Mouse (Mus musculus) liver, embryonic 12.5 days (tissue): ENCODE data around the gene BC004004. TPM values are rescaled to one million over a fixed set of nuclear protein-coding genes. Genes with fewer than 3 reads are reported as not detected.
"Not testable (repeated sequence)": the region's sequence is repeated elsewhere in the genome, so short reads cannot be mapped to it uniquely, and the experiment has no call there.

ENCODE experiments used
- ATAC-seq: fragments of 200-750 bp; cut with Nextera tagmentation; 2 replicates; pipeline ENCODE4 v1.8.0; 2017; ENCODE audit warnings: moderate number of reproducible peaks, mild to moderate bottlenecking, moderate library complexity
- H3K27ac ChIP-seq: fragments of 300-500 bp; sonication (generic); 2 replicates; pipeline ENCODE4 v1.5.1; 2016; ENCODE audit warnings: mild to moderate bottlenecking
- H3K27me3 ChIP-seq: fragments of 300-500 bp; sonication (generic); replicated peaks from 2 replicates; pipeline ENCODE4 v1.6.1; 2016; ENCODE audit warnings: mild to moderate bottlenecking, moderate library complexity
- H3K36me3 ChIP-seq: fragments of 300-500 bp; sonication (generic); 2 replicates; pipeline ENCODE4 v1.6.1; 2016; ENCODE audit warnings: mild to moderate bottlenecking, moderate library complexity
- H3K4me1 ChIP-seq: fragments of 300-500 bp; sonication (generic); 2 replicates; pipeline ENCODE4 v1.6.1; 2016
- H3K4me2 ChIP-seq: fragments of 300-500 bp; sonication (generic); 2 replicates; pipeline ENCODE4 v1.6.1; 2016; ENCODE audit warnings: mild to moderate bottlenecking, moderate library complexity
- H3K4me3 ChIP-seq: fragments of 300-500 bp; sonication (generic); 2 replicates; pipeline ENCODE4 v1.5.1; 2016; ENCODE audit warnings: mild to moderate bottlenecking, moderate library complexity
- H3K9ac ChIP-seq: fragments of 300-500 bp; sonication (generic); 2 replicates; pipeline ENCODE4 v1.6.1; 2016; ENCODE audit warnings: mild to moderate bottlenecking, moderate library complexity
- H3K9me3 ChIP-seq: fragments of 300-500 bp; sonication (generic); replicated peaks from 2 replicates; pipeline ENCODE4 v1.6.1; 2016; ENCODE audit warnings: mild to moderate bottlenecking, moderate library complexity
- WGBS: fragments of 180-500 bp; shearing (Covaris S2); methylation state at CpG from one replicate; pipeline ENCODE4 v1.1.7; 2016; ENCODE audit not compliant: insufficient replicate concordance; 5-methylcytosine and 5-hydroxymethylcytosine counted together
- polyA plus RNA-seq: library from polyadenylated mRNA; unstranded; fragments of >200 nt; fragmentation: Nextera tagmentation; extraction: Ambion mirVana; gene quantifications from 2 replicates; pipeline ENCODE4 v1.2.1, GENCODE M21; 2016

Gene BC004004
- polyA plus RNA-seq, 1 experiment from 2014 or later: 51.5 TPM

DNA sequence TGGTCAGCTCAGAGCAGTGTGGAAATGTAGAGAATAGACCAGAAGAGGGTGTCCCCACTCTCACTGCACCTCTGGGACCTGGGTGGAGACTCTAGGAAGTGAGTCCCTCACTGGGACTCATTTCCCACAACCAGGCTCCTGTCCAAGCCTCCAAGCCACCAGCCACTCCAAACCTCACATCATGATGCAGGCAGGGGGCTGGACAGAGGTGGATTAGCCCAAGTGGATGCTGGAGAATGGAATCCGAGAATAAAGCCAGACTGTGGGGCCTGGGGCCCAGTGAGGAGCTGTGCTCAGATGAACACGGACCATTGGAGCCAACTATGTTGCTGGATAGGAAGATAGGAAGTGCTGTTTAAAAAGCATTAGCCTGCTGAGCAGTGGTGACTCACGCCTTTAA lies 48.3 kb downstream of the BC004004 start:
- Histone ChIP-seq H3K27me3 (peaks cover 41% of the 10 kb centered on the region), H3K36me3 (no peaks in the 10 kb centered on the region), H3K4me3 (no peak overlapping the region), H3K9me3 (0 out of 2 replicates have a peak, but pooled peaks cover 4% of the 10 kb centered on the region), H3K27ac (no peak overlapping the region), H3K4me1 (peaks cover 19% of the 10 kb centered on the region), H3K4me2 (no peak overlapping the region), H3K9ac (no peak overlapping the region)
- ATAC-seq: no peak
- 62% methylated on average over 3 of the region's 3 CpGs for WGBS

DNA sequence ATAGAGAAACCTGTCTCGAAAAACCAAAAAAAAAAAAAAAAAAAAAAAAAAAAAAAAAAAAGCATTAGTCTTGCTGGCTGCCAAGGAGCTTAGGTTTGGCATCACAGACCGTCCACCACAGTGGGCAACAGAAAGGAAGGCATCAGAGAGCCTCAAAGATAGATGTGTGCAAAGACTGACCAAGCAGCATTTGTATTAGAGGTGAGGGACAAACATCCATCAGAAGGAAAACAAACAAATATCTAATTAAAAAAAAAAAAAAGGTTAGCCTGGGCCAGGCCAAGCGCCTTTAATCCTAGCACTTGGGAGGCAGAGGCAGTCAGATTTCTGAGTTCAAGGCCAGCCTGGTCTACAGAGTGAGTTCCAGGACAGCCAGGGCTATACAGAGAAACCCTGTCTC lies 48.8 kb downstream of the BC004004 start, which contains the start of gene Pi16:
Gene Pi16, plus strand, starts transcription at position 301 of the 400 bp plus-strand sequence.
- H3K9me3 ChIP-seq, H3K9ac ChIP-seq, H3K4me3 ChIP-seq, H3K4me2 ChIP-seq, H3K36me3 ChIP-seq, H3K27ac ChIP-seq, ATAC-seq: not testable (repeated sequence)
- peaks cover 46% of the 10 kb centered on the region for H3K27me3 ChIP-seq
- peaks cover 24% of the 10 kb centered on the region for H3K4me1 ChIP-seq
- WGBS: 73% methylated on average over 3 of the region's 3 CpGs

DNA sequence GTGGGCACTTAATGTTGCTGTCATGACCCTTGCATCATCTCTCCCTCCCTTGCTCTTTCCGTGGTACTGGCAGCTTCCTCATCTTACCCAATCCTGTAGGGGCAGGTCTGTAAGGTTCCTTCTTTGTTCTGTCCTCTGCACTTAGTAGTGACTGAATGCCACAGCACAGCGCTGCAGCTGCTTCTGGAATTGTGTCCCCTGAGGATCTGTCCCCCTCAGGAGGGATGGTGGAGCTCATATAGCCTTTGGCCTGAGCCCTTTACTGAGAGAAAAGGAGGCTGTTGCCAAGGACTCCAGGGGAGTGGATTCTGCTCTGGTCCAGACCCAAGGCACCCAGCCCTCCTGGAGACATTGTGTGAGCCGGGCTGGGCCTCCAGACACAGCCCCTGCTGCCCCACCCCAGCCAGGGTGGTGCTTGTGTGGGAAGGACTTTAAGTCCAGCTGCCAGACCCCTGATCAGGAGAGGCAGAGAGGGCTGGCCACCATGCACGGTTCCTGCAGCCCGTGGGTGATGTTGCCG lies 50.2 kb downstream of the BC004004 start:
- WGBS: 37% methylated on average over 6 of the region's 6 CpGs
- no peak overlapping the region for H3K4me3 ChIP-seq

DNA sequence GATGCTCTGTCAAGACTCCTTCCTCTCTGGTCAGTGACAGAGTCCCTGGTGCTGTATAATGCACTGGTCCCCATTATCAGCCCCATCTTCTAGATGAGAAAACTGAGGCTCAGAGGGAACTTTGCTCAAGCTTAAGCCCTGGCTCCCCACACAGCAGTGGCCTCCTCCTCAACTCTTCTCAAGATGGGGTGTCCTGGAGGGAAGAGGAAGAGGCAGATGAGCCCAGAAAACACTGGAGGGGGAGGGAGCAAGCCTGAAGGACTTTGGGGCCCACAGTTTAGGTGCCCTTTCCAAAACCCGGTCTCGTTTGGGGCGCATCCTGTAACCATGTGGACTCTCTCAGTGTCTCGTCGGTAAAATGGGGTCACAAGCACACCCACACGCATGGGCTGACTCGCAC lies 50.9 kb downstream of the BC004004 start:
- Histone ChIP-seq H3K27ac (no peak overlapping the region), H3K4me3 (no peak overlapping the region), H3K4me1 (peaks cover 33% of the 10 kb centered on the region), H3K4me2 (no peak overlapping the region), H3K27me3 (peaks cover 58% of the 10 kb centered on the region), H3K36me3 (no peaks in the 10 kb centered on the region), H3K9ac (no peak overlapping the region), H3K9me3 (no peaks in the 10 kb centered on the region)
- 59% methylated on average over 7 of the region's 7 CpGs for WGBS
- ATAC-seq: no peak

More for the DNA sequence above, 50.2 kb downstream of the BC004004 start:
- ATAC-seq: no peak
- no peaks in the 10 kb centered on the region for H3K9me3 ChIP-seq
- H3K36me3 ChIP-seq: no peaks in the 10 kb centered on the region
- H3K27me3 ChIP-seq: peaks cover 54% of the 10 kb centered on the region
- H3K4me1 ChIP-seq: peaks cover 32% of the 10 kb centered on the region
- H3K9ac ChIP-seq: no peak overlapping the region
- H3K4me2 ChIP-seq: no peak overlapping the region
- no peak overlapping the region for H3K27ac ChIP-seq

DNA sequence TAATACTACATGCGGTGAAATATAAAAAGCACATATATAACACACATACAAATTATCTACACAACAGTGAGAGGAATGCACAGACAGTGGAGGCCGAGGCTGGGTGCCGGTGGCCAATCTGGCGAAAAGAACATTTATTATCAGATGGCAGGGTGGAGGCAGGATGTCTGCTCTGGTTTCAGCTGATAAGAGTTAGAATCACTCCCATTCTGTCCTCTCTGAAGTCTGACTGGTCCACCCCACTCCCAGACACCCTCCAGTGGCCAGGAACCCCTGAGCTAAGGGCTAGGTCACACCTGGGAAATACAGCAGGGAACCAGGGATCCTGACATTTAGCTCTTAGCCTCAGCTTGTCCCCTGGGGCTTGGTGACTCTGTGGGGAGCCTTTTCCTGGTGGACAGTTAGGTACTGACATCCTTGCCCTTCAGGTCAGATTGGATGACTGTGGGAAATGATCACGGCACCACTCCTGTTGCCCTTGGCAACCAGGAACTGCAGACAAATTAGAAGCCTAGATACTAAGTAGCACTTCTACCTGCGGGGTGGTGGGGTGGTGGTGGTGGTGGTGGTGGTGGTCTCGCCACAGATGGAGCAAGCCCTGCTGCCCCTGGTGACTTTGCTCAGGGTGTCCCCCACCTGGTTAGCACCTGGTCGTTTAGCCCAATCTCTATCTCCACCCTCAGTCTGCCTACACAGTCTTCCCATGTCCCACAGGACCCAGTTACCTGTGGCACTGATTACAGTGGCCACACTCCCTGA lies 51.5 kb downstream of the BC004004 start:
- H3K27ac ChIP-seq: no peak overlapping the region
- peaks cover 58% of the 10 kb centered on the region for H3K27me3 ChIP-seq
- WGBS: 31% methylated on average over 8 of the region's 8 CpGs
- no peaks in the 10 kb centered on the region for H3K9me3 ChIP-seq
- no peak overlapping the region for H3K9ac ChIP-seq
- H3K36me3 ChIP-seq: no peaks in the 10 kb centered on the region
- H3K4me2 ChIP-seq: no peak overlapping the region
- ATAC-seq: no peak; the same call in 1 of the 2 replicates
- peaks cover 33% of the 10 kb centered on the region for H3K4me1 ChIP-seq
- no peak overlapping the region for H3K4me3 ChIP-seq

DNA sequence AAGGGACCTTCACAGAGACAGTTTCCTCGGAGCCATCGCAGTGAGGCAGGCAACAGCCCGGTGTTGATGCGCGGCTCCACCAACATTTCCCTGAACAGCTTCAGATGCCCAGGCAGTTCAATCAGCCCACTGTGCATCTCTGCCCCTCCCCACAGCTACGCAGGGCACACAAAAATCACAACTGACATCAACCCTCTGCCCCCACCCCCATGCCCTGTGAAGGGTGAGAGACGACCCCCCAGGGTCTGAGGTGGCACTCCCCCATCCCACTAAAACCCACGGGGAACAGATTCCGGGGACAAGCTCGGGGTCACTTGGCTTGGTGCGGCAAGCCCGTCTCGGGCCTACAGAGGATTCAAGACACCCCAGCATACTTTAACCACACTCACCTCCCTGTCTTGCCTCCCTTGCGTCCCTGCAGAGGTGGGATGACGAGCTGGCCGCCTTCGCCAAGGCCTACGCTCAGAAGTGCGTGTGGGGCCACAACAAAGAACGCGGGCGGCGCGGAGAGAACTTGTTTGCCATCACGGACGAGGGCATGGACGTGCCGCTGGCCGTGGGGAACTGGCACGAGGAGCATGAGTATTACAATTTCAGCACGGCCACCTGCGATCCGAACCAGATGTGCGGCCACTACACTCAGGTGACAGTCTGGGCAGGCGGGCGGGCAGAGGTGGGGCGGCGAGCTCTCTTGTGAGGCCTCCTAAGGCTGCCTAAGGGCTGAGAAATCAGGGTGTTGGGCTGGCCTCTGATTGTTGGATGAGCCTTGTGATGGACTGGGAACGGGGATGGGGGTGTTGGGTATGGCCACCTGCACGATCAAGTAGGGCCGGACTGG lies 53.4 kb downstream of the BC004004 start:
- Histone ChIP-seq H3K9me3 (no peaks in the 10 kb centered on the region), H3K4me2 (peak overlapping the region; percentile 24; the same call in 1 of the 2 replicates), H3K27ac (no peak overlapping the region), H3K9ac (no peak overlapping the region), H3K27me3 (peaks cover 66% of the 10 kb centered on the region), H3K36me3 (no peaks in the 10 kb centered on the region), H3K4me1 (peaks cover 42% of the 10 kb centered on the region), H3K4me3 (no peak overlapping the region; the same call in 1 of the 2 replicates)
- 34% methylated on average over 41 of the region's 41 CpGs for WGBS
- peak; percentile 22; the same call in 1 of the 2 replicates for ATAC-seq

DNA sequence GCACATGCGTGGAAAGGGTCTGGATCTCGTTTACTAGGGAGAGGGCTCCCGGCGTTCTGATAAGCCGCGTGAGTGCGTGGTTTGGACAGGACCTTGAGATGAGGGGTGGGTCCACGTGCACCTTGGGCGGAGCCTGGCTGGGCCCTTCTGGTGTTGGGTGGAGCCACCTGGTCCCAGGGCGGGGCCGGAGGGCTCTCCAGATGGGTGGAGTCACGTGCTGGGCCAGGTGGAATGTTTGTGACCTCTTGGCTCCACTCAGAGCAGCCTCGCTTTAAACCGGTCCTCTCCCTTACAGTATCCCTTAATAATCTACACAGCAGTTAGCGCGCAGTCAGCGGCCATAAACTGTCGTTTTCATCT lies 54.0 kb downstream of the BC004004 start:
- Histone ChIP-seq H3K4me1 (peaks cover 42% of the 10 kb centered on the region), H3K4me3 (no peak overlapping the region; the same call in 1 of the 2 replicates), H3K27ac (no peak overlapping the region), H3K27me3 (peaks cover 72% of the 10 kb centered on the region), H3K9ac (no peak overlapping the region), H3K36me3 (no peaks in the 10 kb centered on the region), H3K9me3 (no peaks in the 10 kb centered on the region), H3K4me2 (peak overlapping the region; percentile 24; the same call in 1 of the 2 replicates)
- ATAC-seq: peak; percentile 53
- 41% methylated on average over 18 of the region's 18 CpGs for WGBS

DNA sequence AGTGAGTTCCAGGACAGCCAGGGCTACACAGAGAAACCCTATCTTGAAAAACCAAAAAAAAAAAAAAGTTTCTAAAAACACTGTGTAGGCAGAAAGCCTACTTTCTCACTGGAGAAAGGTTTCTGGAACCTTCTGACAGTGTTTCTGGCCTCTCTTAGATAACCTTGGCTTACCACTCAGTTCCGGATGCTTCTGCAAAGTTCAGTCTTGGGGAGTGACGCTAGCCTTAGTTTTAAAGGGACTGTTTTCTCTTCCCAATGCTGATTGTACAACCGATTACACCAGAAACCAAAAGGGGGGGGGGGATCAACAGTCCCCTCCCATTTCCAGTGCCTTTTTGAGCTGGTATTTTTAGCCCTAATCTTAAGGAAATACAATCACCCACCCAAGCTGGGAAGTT lies 55.0 kb downstream of the BC004004 start:
- H3K27me3 ChIP-seq: peaks cover 74% of the 10 kb centered on the region
- H3K4me1 ChIP-seq: peaks cover 42% of the 10 kb centered on the region
- H3K9me3 ChIP-seq: no peaks in the 10 kb centered on the region
- H3K27ac ChIP-seq: no peak overlapping the region
- H3K36me3 ChIP-seq: no peaks in the 10 kb centered on the region
- H3K4me2 ChIP-seq: no peak overlapping the region
- 45% methylated on average over 3 of the region's 3 CpGs for WGBS
- H3K4me3 ChIP-seq: no peak overlapping the region
- no peak for ATAC-seq
- no peak overlapping the region for H3K9ac ChIP-seq

DNA sequence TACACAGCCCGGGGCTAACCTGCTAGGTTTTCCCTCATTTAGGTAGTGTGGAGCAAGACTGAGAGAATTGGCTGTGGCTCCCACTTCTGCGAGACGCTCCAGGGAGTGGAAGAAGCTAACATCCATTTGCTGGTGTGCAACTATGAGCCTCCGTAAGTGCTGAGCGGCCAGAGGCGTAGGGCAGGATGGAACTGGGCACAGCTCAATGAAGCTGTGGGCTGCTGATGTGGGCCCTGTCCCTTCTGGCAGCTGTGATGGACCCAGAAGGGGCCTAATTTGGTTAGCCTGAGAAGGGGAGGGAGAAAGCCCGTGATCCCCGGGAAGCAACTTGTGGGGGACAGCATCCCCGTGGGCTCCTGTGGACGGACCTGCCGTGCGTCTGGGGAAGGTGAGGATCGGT lies 57.2 kb downstream of the BC004004 start:
- Histone ChIP-seq H3K9ac (no peak overlapping the region), H3K9me3 (no peaks in the 10 kb centered on the region), H3K36me3 (0 out of 2 replicates have a peak, but pooled peaks cover 3% of the 10 kb centered on the region), H3K4me2 (no peak overlapping the region), H3K27me3 (peaks cover 52% of the 10 kb centered on the region), H3K4me3 (no peak overlapping the region), H3K27ac (no peak overlapping the region), H3K4me1 (peaks cover 28% of the 10 kb centered on the region)
- ATAC-seq: no peak
- 65% methylated on average over 13 of the region's 13 CpGs for WGBS

DNA sequence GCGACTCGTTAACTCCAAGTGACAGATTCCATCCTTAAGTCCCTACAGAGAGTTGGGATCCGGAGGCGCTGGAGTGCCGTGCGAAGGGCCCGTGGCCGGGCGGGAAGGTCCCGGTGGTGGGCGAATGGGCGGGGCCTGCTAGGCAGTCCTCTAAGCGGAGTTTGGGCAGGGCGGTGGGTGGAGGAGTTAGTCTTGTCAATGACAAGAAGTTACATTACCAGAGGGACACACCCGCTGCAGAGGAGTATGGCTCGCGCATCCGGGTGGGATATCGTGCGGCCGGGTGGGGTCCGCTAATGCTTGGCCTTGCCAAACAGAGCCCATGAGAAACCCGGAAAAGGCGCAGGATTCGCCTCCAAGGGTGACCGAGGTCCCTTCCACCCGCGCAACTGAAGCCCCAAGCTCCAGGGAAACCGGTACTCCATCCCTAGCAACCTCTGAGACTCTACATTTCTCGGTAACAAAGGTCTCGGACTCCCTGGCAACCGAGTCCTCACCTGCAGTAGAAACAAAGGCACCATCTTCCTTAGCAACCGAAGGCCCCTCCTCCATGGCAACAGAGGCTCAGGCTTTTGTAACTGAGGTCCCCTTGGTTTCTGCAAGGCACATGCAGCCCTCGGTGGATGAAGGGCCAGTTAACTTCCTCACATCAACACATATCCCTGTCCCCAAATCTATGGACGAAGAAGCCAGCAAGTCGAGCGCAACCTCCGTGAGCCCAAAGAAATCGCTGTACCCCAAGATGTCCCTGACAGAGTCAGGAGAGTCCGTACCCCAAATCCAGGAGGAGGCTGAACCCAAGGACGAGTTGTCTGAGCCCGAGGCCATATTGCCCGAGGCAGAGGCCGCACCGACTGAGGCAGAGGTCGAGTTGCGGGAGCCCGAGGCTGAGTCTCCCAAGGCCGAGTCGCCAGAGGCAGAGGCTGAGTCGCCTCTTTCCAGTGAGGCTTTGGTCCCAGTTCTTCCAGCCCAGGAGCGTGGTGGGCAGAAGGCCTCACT lies 58.2 kb downstream of the BC004004 start:
- H3K9me3 ChIP-seq: no peaks in the 10 kb centered on the region
- peaks cover 11% of the 10 kb centered on the region for H3K36me3 ChIP-seq
- no peak for ATAC-seq
- H3K9ac ChIP-seq: no peak overlapping the region; the same call in 1 of the 2 replicates
- H3K4me2 ChIP-seq: peak overlapping the region; percentile 31
- H3K4me3 ChIP-seq: no peak overlapping the region
- 29% methylated on average over 52 of the region's 52 CpGs for WGBS
- H3K27ac ChIP-seq: no peak overlapping the region
- peaks cover 32% of the 10 kb centered on the region for H3K4me1 ChIP-seq
- peaks cover 42% of the 10 kb centered on the region for H3K27me3 ChIP-seq

DNA sequence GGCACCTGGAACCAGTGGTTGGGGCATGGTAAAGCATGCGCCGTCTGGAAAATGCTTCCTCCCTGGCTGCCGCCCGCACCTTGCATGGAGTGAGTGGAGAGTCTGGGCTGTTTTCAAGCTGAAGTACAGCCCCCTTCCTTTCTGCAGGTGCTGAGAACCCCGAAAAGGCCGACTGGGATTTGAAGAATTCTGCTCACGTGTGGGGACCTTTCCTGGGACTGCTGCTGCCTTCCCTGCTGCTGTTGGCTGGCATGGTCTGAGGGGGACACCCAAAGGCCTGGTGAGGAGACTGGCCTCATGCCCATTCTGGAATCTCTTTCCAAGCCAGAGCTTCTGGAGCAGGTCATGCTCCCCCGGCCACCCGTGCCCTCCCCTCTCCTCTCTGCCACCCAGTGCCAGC lies 59.1 kb downstream of the BC004004 start:
- Histone ChIP-seq H3K4me2 (no peak overlapping the region), H3K9me3 (no peaks in the 10 kb centered on the region), H3K27ac (no peak overlapping the region), H3K36me3 (peaks cover 20% of the 10 kb centered on the region), H3K9ac (no peak overlapping the region), H3K27me3 (peaks cover 34% of the 10 kb centered on the region), H3K4me3 (no peak overlapping the region), H3K4me1 (peaks cover 24% of the 10 kb centered on the region)
- WGBS: 84% methylated on average over 9 of the region's 9 CpGs
- no peak for ATAC-seq
